Mouse (Mus musculus): ENCODE results near the gene Med13. TPM values are rescaled to one million over a fixed set of nuclear protein-coding genes. Genes with fewer than 3 reads are reported as not detected.
"Not testable (repeated sequence)": the region's sequence is repeated elsewhere in the genome, so short reads cannot be mapped to it uniquely, and the experiment has no call there.

The Med13 gene
- polyA plus RNA-seq, 1 experiment from 2014 or later: 8.3 TPM

- TF ChIP-seq CTCF (IDR thresholded peaks at IDR 0.05; ENCODE audit: low read depth): no peak
- Histone ChIP-seq H3K9ac (ENCODE audit: low read depth, low read length) (no peak overlapping the region), H3K4me3 (replicated peaks; ENCODE audit: low read depth, low read length) (no peak overlapping the region), H3K9me3 (replicated peaks; ENCODE audit: low read length) (no peaks in the 10 kb centered on the region), H3K27ac (no peak overlapping the region), H3K27me3 (ENCODE audit: insufficient read depth, low read length) (no peaks in the 10 kb centered on the region), H3K4me2 (ENCODE audit: low read length) (no peak overlapping the region), H3K4me1 (replicated peaks; ENCODE audit: insufficient read depth, low read length) (no peaks in the 10 kb centered on the region), H3K36me3 (ENCODE audit: insufficient read depth, low read length) (peaks cover 19% of the 10 kb centered on the region)
- no peak for DNase-seq (ENCODE audit: low spot score)
- ATAC-seq (replicated peaks; ENCODE audit: low FRiP score, low read depth): no peak
- WGBS: 73% methylated on average over 5 of the region's 5 CpGs
These were observed 33.2 kb downstream of the Med13 start for GRCm38 (mm10) chr11:86324251-86324650.

DNA sequence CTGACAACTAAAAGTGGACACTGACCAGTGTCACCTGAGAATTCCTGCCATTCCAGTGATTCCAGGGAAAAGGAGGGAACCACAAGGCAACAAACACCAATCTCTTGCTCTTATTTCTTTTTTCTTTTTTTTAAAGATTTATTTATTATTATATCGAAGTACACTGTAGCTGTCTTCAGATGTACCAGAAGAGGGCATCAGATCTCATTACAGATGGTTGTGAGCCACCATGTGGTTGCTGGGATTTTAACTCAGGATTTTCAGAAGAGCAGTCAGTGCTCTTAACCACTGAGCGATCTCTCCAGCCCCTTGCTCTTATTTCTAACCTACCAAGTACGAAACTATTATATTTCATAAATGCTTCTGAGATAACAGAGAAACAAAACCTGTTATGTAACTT, 42.4 kb downstream of the Med13 start:
- WGBS: 81% methylated on average over 3 of the region's 3 CpGs
- H3K4me3 ChIP-seq (replicated peaks; ENCODE audit: low read depth, low read length); H3K4me1 ChIP-seq (replicated peaks; ENCODE audit: insufficient read depth, low read length); H3K4me2 ChIP-seq (ENCODE audit: low read length); H3K9ac ChIP-seq (ENCODE audit: low read depth, low read length); H3K9me3 ChIP-seq (replicated peaks; ENCODE audit: low read length); H3K27ac ChIP-seq; ATAC-seq (replicated peaks; ENCODE audit: low FRiP score, low read depth); H3K27me3 ChIP-seq (ENCODE audit: insufficient read depth, low read length); DNase-seq (ENCODE audit: low spot score): not testable (repeated sequence)
- peaks cover 14% of the 10 kb centered on the region; the same call in 1 of the 2 replicates for H3K36me3 ChIP-seq (ENCODE audit: insufficient read depth, low read length)
- TF ChIP-seq CTCF (IDR thresholded peaks at IDR 0.05; ENCODE audit: low read depth): peak; percentile 50; the same call in 1 of the 2 replicates

DNA sequence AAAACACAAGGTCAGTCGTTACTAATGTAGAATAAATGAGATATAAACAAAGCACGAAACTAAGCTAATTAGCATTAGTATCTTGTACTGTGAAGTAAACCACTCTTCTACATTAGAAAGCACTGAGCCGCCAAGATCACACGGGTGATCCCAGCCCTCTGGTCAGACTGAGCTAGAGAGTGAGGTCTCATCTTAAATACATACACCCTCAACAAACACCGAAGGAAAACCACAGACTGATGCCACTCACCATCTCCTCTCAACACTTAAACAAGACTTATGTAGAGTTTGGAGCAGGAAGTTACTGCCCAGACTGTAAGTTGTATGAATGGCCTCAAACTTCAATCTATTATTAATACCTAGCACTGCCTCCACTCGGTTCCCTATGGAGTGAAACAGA, 47.1 kb downstream of the Med13 start:
- H3K9me3 ChIP-seq (replicated peaks; ENCODE audit: low read length): no peaks in the 10 kb centered on the region
- no peak overlapping the region for H3K27ac ChIP-seq
- no peaks in the 10 kb centered on the region for H3K27me3 ChIP-seq (ENCODE audit: insufficient read depth, low read length)
- TF ChIP-seq CTCF (IDR thresholded peaks at IDR 0.05; ENCODE audit: low read depth): no peak
- peaks cover 8% of the 10 kb centered on the region; the same call in 1 of the 2 replicates for H3K36me3 ChIP-seq (ENCODE audit: insufficient read depth, low read length)
- H3K4me2 ChIP-seq (ENCODE audit: low read length): no peak overlapping the region
- no peaks in the 10 kb centered on the region for H3K4me1 ChIP-seq (replicated peaks; ENCODE audit: insufficient read depth, low read length)
- 78% methylated on average over 6 of the region's 6 CpGs for WGBS
- ATAC-seq (replicated peaks; ENCODE audit: low FRiP score, low read depth): no peak
- no peak overlapping the region for H3K4me3 ChIP-seq (replicated peaks; ENCODE audit: low read depth, low read length)
- no peak for DNase-seq (ENCODE audit: low spot score)
- no peak overlapping the region for H3K9ac ChIP-seq (ENCODE audit: low read depth, low read length)

DNA sequence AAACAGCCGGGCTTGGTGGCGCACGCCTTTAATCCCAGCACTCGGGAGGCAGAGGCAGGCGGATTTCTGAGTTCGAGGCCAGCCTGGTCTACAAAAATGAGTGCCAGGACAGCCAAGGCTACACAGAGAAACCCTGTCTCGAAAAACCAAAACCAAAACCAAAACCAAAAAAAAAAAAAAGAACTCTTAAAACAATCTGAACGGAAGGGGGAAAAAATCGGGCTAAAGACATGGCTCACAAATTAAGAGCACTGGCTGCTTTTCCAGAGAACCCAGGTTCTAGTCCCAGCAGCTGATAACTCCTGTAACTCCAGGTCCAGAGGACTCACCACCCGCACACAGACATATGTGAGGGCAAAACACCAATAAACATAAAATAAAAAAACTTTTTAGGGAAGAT, 65.2 kb downstream of the Med13 start:
- H3K36me3 ChIP-seq (ENCODE audit: insufficient read depth, low read length): peaks cover 13% of the 10 kb centered on the region; the same call in 1 of the 2 replicates
- not testable (repeated sequence) for ATAC-seq (replicated peaks; ENCODE audit: low FRiP score, low read depth); DNase-seq (ENCODE audit: low spot score); H3K27me3 ChIP-seq (ENCODE audit: insufficient read depth, low read length); H3K4me1 ChIP-seq (replicated peaks; ENCODE audit: insufficient read depth, low read length); H3K9ac ChIP-seq (ENCODE audit: low read depth, low read length); H3K4me2 ChIP-seq (ENCODE audit: low read length); H3K9me3 ChIP-seq (replicated peaks; ENCODE audit: low read length); H3K4me3 ChIP-seq (replicated peaks; ENCODE audit: low read depth, low read length); H3K27ac ChIP-seq
- WGBS: 90% methylated on average over 10 of the region's 10 CpGs

DNA sequence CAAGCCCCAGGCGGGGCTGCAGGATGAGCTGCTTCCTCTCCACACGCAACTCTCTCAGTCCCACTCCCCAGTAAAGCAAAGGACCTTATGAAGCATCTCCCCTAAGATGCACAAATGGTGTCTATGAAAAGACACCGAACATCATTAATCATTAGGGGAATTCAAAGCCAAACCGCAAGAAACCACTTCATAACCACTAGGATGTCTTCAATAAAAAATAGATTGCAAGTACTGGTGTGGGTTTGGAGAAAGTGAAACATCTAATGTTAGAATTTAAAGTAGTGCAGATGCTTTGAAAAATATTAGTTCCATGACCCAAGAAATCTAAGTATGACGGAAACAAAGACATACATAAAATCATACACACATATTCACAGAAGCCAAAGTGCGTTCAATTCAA, 65.7 kb downstream of the Med13 start:
- 92% methylated on average over 6 of the region's 6 CpGs for WGBS
- no peak for DNase-seq (ENCODE audit: low spot score)
- peaks cover 14% of the 10 kb centered on the region; the same call in 1 of the 2 replicates for H3K36me3 ChIP-seq (ENCODE audit: insufficient read depth, low read length)

DNA sequence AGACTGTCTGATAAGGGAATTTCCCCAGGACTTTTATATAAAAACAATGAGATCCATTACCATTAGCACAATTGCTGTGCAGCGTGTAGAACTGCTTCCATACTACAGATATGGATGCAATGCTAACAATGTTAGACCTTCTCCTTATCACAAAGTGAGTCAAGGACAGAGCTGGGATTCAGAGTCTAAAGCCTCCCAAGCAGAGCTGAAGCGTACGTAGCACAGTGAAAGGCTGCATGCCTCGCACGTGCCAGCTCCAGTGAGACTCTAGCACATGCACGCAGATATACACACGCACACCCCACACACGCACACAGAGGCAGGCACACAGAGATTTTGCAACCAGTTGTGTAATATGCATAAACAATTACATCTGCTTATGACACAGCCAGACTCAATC, 71.7 kb downstream of the Med13 start:
- no peak for TF ChIP-seq CTCF (IDR thresholded peaks at IDR 0.05; ENCODE audit: low read depth)
- Histone ChIP-seq H3K4me2 (ENCODE audit: low read length) (no peak overlapping the region), H3K27me3 (ENCODE audit: insufficient read depth, low read length) (no peaks in the 10 kb centered on the region), H3K36me3 (ENCODE audit: insufficient read depth, low read length) (peaks cover 40% of the 10 kb centered on the region), H3K4me1 (replicated peaks; ENCODE audit: insufficient read depth, low read length) (no peaks in the 10 kb centered on the region), H3K9ac (ENCODE audit: low read depth, low read length) (no peak overlapping the region), H3K4me3 (replicated peaks; ENCODE audit: low read depth, low read length) (no peak overlapping the region), H3K27ac (no peak overlapping the region), H3K9me3 (replicated peaks; ENCODE audit: low read length) (no peaks in the 10 kb centered on the region)
- ATAC-seq (replicated peaks; ENCODE audit: low FRiP score, low read depth) (no peak), DNase-seq (ENCODE audit: low spot score) (no peak)
- 94% methylated on average over 8 of the region's 8 CpGs for WGBS

More for the DNA sequence above, 65.7 kb downstream of the Med13 start:
- TF ChIP-seq CTCF (IDR thresholded peaks at IDR 0.05; ENCODE audit: low read depth): no peak
- no peaks in the 10 kb centered on the region for H3K27me3 ChIP-seq (ENCODE audit: insufficient read depth, low read length)
- no peaks in the 10 kb centered on the region for H3K9me3 ChIP-seq (replicated peaks; ENCODE audit: low read length)
- no peak overlapping the region for H3K27ac ChIP-seq
- ATAC-seq (replicated peaks; ENCODE audit: low FRiP score, low read depth): no peak
- no peak overlapping the region for H3K4me3 ChIP-seq (replicated peaks; ENCODE audit: low read depth, low read length)
- no peak overlapping the region for H3K4me2 ChIP-seq (ENCODE audit: low read length)
- no peak overlapping the region for H3K9ac ChIP-seq (ENCODE audit: low read depth, low read length)
- no peaks in the 10 kb centered on the region for H3K4me1 ChIP-seq (replicated peaks; ENCODE audit: insufficient read depth, low read length)

DNA sequence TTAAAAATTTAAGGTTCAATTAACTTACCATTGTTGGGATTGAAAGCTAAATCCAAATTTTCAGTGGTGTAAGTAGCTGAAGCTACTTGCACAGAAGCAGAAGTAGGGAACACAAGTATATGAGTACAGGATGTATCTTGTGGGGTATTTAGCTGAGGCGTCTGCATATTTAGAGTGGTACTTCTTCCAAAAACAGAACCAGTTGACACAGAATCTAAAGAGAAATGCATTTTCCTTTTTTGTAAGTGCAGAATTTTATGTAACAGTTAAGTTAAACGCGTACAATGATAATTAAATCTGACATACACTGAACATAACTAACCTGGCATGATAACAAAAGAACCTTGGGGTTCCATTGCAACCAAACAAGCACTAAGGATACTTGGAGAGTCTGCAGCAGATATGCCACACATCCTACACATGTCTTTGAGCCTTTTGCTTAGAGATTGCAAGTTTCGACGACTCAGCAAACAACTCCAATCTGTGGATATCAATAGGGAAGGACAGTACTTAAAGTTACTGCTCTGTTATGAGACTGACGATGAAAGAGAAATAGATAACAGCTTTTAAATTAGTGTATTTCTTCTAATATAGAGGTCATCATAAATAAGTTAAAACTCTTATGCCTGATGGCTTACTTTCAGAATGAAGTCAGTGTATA, 78.8 kb downstream of the Med13 start:
- H3K9me3 ChIP-seq (replicated peaks; ENCODE audit: low read length): no peaks in the 10 kb centered on the region
- DNase-seq (ENCODE audit: low spot score) (no peak), ATAC-seq (replicated peaks; ENCODE audit: low FRiP score, low read depth) (no peak)
- no peak overlapping the region for H3K9ac ChIP-seq (ENCODE audit: low read depth, low read length)
- peaks cover 40% of the 10 kb centered on the region for H3K36me3 ChIP-seq (ENCODE audit: insufficient read depth, low read length)
- H3K4me2 ChIP-seq (ENCODE audit: low read length): no peak overlapping the region
- no peaks in the 10 kb centered on the region for H3K27me3 ChIP-seq (ENCODE audit: insufficient read depth, low read length)
- TF ChIP-seq CTCF (IDR thresholded peaks at IDR 0.05; ENCODE audit: low read depth): no peak
- no peak overlapping the region for H3K4me3 ChIP-seq (replicated peaks; ENCODE audit: low read depth, low read length)
- WGBS: 96% methylated on average over 6 of the region's 6 CpGs
- no peaks in the 10 kb centered on the region for H3K4me1 ChIP-seq (replicated peaks; ENCODE audit: insufficient read depth, low read length)
- H3K27ac ChIP-seq: no peak overlapping the region

All from kidney, postnatal 0 days (tissue).